Mouse (Mus musculus) hindbrain, embryonic 11.5 days (tissue): ENCODE measurements around the gene Bet1l. TPM values are rescaled to one million over a fixed set of nuclear protein-coding genes. Genes with fewer than 3 reads are reported as not detected.
"Not testable (repeated sequence)": the region's sequence is repeated elsewhere in the genome, so short reads cannot be mapped to it uniquely, and the experiment has no call there.

Experiments used
- ATAC-seq: fragments of 200-750 bp; cut with Nextera tagmentation; 2 replicates; pipeline ENCODE4 v1.8.0; 2017; ENCODE audit warnings: mild to moderate bottlenecking, moderate TSS enrichment, moderate library complexity; ENCODE audit not compliant: low FRiP score
- DNase-seq: peaks from one replicate; pipeline ENCODE4 v3.0.0-alpha.2; 2015; ENCODE audit warnings: low spot score
- H3K27ac ChIP-seq: fragments of 300-500 bp; sonication (generic); 2 replicates; pipeline ENCODE4 v1.5.1; 2014; ENCODE audit warnings: mild to moderate bottlenecking, low read depth, low read length
- H3K27me3 ChIP-seq: fragments of 300-500 bp; sonication (generic); 2 replicates; pipeline ENCODE4 v1.6.1; 2014; ENCODE audit warnings: mild to moderate bottlenecking, low read length, moderate library complexity, mixed read lengths; ENCODE audit not compliant: control insufficient read depth, insufficient read depth
- H3K36me3 ChIP-seq: fragments of 300-500 bp; sonication (generic); 2 replicates; pipeline ENCODE4 v1.6.1; 2014; ENCODE audit warnings: mild to moderate bottlenecking, low read length, moderate library complexity, mixed read lengths; ENCODE audit not compliant: control insufficient read depth, insufficient read depth
- H3K4me1 ChIP-seq: fragments of 300-500 bp; sonication (generic); replicated peaks from 2 replicates; pipeline ENCODE4 v1.6.1; 2014; ENCODE audit warnings: low read length, mixed read lengths; ENCODE audit not compliant: control insufficient read depth, insufficient read depth
- H3K4me2 ChIP-seq: fragments of 300-500 bp; sonication (generic); replicated peaks from 2 replicates; pipeline ENCODE4 v1.6.1; 2014; ENCODE audit warnings: mild to moderate bottlenecking, low read depth, low read length
- H3K4me3 ChIP-seq: fragments of 300-500 bp; sonication (generic); 2 replicates; pipeline ENCODE4 v1.5.1; 2014; ENCODE audit warnings: low read depth, low read length
- H3K9ac ChIP-seq: fragments of 300-500 bp; sonication (generic); 2 replicates; pipeline ENCODE4 v1.6.1; 2014; ENCODE audit warnings: low read depth, low read length
- H3K9me3 ChIP-seq: fragments of 300-500 bp; sonication (generic); 2 replicates; pipeline ENCODE4 v1.6.1; 2016; ENCODE audit warnings: low read length; ENCODE audit not compliant: control insufficient read depth
- WGBS: fragments of 180-500 bp; shearing (Covaris S2); extraction: QIAGEN DNeasy Blood & Tissue Kit; methylation state at CpG from one replicate; pipeline ENCODE4 v1.1.7; 2014; 5-methylcytosine and 5-hydroxymethylcytosine counted together
- polyA plus RNA-seq: library from polyadenylated mRNA; unstranded; fragments of >200 nt; fragmentation: Nextera tagmentation; extraction: Ambion mirVana; gene quantifications from 2 replicates; pipeline ENCODE4 v1.2.1, GENCODE M21; 2014

The Bet1l gene
- polyA plus RNA-seq, 1 experiment from 2014 or later: 28.9 TPM

DNA sequence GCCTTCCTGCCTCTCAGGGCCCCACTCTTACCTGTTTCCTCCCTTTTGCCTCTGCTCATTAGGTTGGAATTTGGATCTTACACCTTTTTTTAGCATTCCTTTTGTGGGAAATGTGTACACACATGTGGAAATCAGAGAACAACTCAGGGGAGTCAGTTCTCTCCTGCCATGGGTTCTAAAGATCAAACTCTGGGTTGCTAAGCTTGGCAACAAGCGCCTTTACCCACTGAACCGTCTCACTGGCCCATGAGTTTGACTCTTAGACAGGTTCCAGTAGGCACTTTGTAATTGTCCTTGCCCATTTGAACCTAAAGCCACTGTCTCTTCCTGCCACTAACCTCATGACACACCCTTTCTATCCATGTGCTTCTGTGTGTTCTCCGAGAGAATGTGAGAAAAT, 37.2 kb upstream of the Bet1l start:
- ATAC-seq (no peak), DNase-seq (no peak)
- Histone ChIP-seq H3K27ac (no peak overlapping the region), H3K27me3 (no peaks in the 10 kb centered on the region), H3K9me3 (no peaks in the 10 kb centered on the region), H3K4me3 (no peak overlapping the region), H3K9ac (no peak overlapping the region), H3K4me1 (no peaks in the 10 kb centered on the region), H3K4me2 (no peak overlapping the region), H3K36me3 (peaks cover 18% of the 10 kb centered on the region; the same call in 1 of the 2 replicates)
- WGBS: 95% methylated on average over 3 of the region's 3 CpGs

- Histone ChIP-seq H3K27me3 (no peaks in the 10 kb centered on the region), H3K36me3 (peaks cover 18% of the 10 kb centered on the region), H3K9me3 (no peaks in the 10 kb centered on the region), H3K9ac (no peak overlapping the region), H3K27ac (no peak overlapping the region), H3K4me3 (no peak overlapping the region), H3K4me2 (no peak overlapping the region), H3K4me1 (no peaks in the 10 kb centered on the region)
- no peak for DNase-seq
- no peak for ATAC-seq
- WGBS: 88% methylated on average over 7 of the region's 7 CpGs
Measured at GRCm38 (mm10) chr7:140894031-140894430, 36.7 kb upstream of the Bet1l start.

GRCm38 (mm10) chr7:140890636-140891035, 33.3 kb upstream of the Bet1l start:
- H3K4me2 ChIP-seq, H3K9me3 ChIP-seq, H3K27me3 ChIP-seq, H3K36me3 ChIP-seq, H3K27ac ChIP-seq, DNase-seq, H3K9ac ChIP-seq, H3K4me1 ChIP-seq, H3K4me3 ChIP-seq, ATAC-seq: not testable (repeated sequence)
- 94% methylated on average over 16 of the region's 16 CpGs for WGBS

- 0% methylated on average over 12 of the region's 12 CpGs for WGBS
- Histone ChIP-seq H3K27ac (peak overlapping the region; percentile 49), H3K4me3 (peak overlapping the region; percentile 93), H3K4me2 (peak overlapping the region; percentile 88), H3K36me3 (no peaks in the 10 kb centered on the region), H3K9me3 (no peaks in the 10 kb centered on the region), H3K9ac (peak overlapping the region; percentile 81), H3K27me3 (no peaks in the 10 kb centered on the region), H3K4me1 (0 out of 2 replicates have a peak, but pooled peaks cover 2% of the 10 kb centered on the region)
- DNase-seq (no peak), ATAC-seq (peak; percentile 75)
Measured at GRCm38 (mm10) chr7:140882469-140882803, 25.1 kb upstream of the Bet1l start.

DNA sequence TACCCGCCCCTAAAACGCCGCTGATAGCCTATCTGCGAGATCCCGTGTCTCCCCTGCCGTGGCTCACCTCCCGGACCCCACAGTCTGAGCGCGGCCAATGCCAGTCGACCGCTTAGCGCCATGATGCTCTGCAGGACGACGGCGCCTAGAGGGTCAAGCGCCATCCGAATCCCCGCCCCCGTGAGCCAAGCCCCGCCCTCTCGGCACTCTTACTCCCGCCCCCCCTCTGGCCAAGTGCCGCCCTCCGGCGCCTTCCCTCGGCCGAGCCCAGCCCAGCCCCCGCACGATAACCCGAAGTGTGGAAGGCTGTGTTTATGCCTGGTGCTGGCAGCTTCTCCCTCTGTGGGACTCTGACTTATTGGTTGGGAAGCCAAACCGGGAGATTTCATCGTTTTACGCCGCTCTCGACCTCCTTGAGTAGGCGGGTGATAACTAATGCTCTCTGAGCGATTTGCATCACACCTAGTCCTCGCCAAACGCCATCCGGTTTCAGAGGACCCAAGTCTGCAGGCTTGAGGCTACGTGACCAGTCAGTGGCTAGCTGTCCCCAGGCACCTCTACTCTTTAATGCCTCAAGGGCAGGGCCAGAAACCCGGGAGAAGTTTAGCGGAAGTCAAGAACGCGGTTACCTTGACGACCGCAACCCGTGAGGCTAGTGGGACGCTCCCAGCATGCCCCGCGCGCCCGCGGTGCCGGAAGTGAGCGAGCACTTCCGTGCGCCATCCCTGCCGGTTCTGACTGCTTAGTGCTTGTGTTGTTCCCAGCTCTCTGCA, 24.5 kb upstream of the Bet1l start, which contains the start of the genes Psmd13 and Sirt3:
TSS of gene Psmd13 (plus strand) at position 273 of the 773 bp plus-strand sequence.
TSS of gene Sirt3 (minus strand) at position 614 of the 773 bp plus-strand sequence.
- H3K9ac ChIP-seq: peak within 1 kb of the TSS; percentile 81
- under 1% methylated on average over 58 of the region's 59 CpGs for WGBS
- peak; percentile 98 for DNase-seq
- no peaks in the 10 kb centered on the region for H3K9me3 ChIP-seq
- 0 out of 2 replicates have a peak, but pooled peaks cover 2% of the 10 kb centered on the region for H3K4me1 ChIP-seq
- H3K4me3 ChIP-seq: peak within 1 kb of the TSS; percentile 93
- no peaks in the 10 kb centered on the region for H3K36me3 ChIP-seq
- H3K27me3 ChIP-seq: no peaks in the 10 kb centered on the region
- ATAC-seq: peak; percentile 96
- peak within 1 kb of the TSS; percentile 88 for H3K4me2 ChIP-seq
- peak within 1 kb of the TSS; percentile 66 for H3K27ac ChIP-seq

GRCm38 (mm10) chr7:140880865-140881515, 23.6 kb upstream of the Bet1l start:
- H3K36me3 ChIP-seq: no peaks in the 10 kb centered on the region
- H3K27ac ChIP-seq: no peak overlapping the region
- ATAC-seq (no peak), DNase-seq (peak; percentile 6)
- H3K4me1 ChIP-seq: 0 out of 2 replicates have a peak, but pooled peaks cover 2% of the 10 kb centered on the region
- peak overlapping the region; percentile 88 for H3K4me2 ChIP-seq
- H3K9me3 ChIP-seq: no peaks in the 10 kb centered on the region
- peak overlapping the region; percentile 93 for H3K4me3 ChIP-seq
- H3K27me3 ChIP-seq: no peaks in the 10 kb centered on the region
- H3K9ac ChIP-seq: peak overlapping the region; percentile 81
- 33% methylated on average over 8 of the region's 8 CpGs for WGBS

DNA sequence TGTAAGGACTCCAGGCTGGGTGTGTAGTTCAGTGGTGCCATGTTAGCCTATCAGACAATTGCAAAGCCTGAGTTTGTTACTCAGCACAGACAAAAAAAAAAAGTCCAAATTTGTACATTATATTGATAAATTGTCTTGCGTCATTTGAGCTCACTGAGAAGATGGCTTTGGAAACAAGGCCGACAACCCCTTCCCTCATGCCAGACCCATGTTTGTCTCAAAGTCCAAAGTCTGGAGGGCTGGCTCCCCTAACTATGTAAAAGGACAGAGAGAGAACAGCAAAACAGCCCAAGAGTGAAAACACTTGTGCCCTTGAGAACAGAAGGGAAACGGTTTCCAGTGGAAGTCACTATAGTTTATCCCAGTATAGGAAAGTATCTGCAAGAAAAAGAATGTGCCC, 23.0 kb upstream of the Bet1l start:
- Histone ChIP-seq H3K27ac (no peak overlapping the region), H3K4me3 (no peak overlapping the region), H3K36me3 (no peaks in the 10 kb centered on the region), H3K9ac (no peak overlapping the region), H3K4me1 (0 out of 2 replicates have a peak, but pooled peaks cover 2% of the 10 kb centered on the region), H3K9me3 (no peaks in the 10 kb centered on the region), H3K27me3 (no peaks in the 10 kb centered on the region), H3K4me2 (no peak overlapping the region)
- no peak for DNase-seq
- ATAC-seq: no peak
- WGBS: 86% methylated on average over 3 of the region's 3 CpGs

- no peak overlapping the region for H3K9ac ChIP-seq
- 0 out of 2 replicates have a peak, but pooled peaks cover 2% of the 10 kb centered on the region for H3K4me1 ChIP-seq
- no peak overlapping the region for H3K27ac ChIP-seq
- H3K4me2 ChIP-seq: no peak overlapping the region
- no peaks in the 10 kb centered on the region for H3K36me3 ChIP-seq
- no peaks in the 10 kb centered on the region for H3K9me3 ChIP-seq
- ATAC-seq: no peak
- no peak overlapping the region for H3K4me3 ChIP-seq
- DNase-seq: no peak
- 92% methylated on average over 7 of the region's 7 CpGs for WGBS
- no peaks in the 10 kb centered on the region for H3K27me3 ChIP-seq
Measured at GRCm38 (mm10) chr7:140879355-140879754, 22.0 kb upstream of the Bet1l start.
